Mouse (Mus musculus) spleen, adult 2 months (tissue): Measurements from ENCODE around the gene Mkrn2os.

Experiments
- CTCF ChIP-seq: fragments of 200-500 bp; IDR thresholded peaks from 2 replicates; pipeline ENCODE4 v1.5.1; 2011; ENCODE audit warnings: mild to moderate bottlenecking, inconsistent platforms; ENCODE audit not compliant: insufficient read depth, insufficient read length, insufficient replicate concordance; ENCODE audit errors: extremely low read depth
- POLR2A ChIP-seq: fragments of 200-500 bp; IDR thresholded peaks from 2 replicates; pipeline ENCODE4 v1.6.1; 2011; ENCODE audit warnings: low read depth, low read length, inconsistent platforms

DNA sequence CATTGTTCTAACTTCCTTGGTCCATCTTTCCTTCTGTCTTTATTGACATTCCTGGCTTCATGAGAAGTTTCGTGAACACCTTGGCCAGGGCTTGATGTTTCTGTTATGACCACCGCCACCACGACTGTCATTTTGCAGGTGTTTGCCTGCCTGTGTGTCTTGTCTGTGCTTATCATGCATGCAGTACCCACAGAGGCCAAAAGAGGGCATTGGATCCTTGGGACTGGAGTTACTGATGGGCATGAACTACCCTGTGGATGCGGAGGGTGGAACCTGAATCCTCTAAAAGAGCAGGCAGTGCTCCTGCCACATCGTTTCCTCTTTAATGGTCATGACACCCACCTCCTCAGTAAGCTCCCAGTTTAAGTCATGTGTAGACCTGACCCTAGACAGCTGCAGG, 46.1 kb downstream of the Mkrn2os start:
- TF ChIP-seq CTCF (no peak), POLR2A (no peak)
